Mouse (Mus musculus) embryo, embryonic 10 days (tissue): ENCODE measurements around the gene Cks1b.
A peak's percentile ranks its signal among the peaks of the same experiment; 100 is the strongest.

Source experiments
- DNase-seq: peaks from one replicate; pipeline ENCODE4 v3.0.0-alpha.2; 2015; ENCODE audit warnings: low spot score

Gene Cks1b

DNA sequence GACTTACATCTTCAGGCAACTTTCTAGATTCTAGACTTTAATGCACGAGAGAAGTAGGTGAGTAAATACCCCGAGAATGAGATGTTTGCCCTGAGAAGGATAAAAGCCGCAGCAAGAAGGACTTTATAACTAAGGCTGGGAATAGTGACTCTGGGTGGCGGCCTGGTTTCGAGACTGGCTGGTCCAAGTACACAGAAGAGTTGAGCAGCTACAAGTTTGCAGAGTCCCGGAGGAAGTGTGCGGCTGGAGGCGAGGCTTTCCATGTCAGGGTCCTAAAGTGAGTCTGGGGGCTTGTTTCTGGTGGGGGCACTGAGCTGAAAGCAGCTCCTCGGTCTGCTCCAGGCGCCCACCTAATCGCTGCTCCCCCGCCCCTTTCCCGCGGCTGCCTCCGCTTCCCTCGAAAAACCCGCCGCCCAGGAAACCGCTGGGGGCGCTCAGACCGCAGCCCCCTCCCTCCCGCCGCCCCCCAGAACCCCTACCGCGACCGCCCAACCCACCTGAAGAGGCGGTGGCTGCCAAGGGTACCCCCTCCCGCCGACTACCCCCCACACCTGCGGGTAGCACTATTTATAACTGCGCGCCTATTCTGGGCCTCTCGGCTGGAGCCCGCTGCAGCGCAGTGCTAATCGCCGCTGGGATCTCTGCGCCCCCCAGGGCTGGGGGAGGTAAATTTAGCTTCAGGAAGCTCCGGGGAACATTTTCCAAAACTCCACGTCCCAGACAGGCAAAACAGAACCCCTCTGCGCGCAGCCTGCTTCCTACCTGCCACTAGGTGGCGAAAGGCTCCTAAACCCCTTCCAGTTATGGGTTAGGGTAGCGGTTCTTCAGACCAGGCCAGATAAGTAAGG lies 22.2 kb downstream of the Cks1b start:
- DNase-seq, result peak; percentile 92

DNA sequence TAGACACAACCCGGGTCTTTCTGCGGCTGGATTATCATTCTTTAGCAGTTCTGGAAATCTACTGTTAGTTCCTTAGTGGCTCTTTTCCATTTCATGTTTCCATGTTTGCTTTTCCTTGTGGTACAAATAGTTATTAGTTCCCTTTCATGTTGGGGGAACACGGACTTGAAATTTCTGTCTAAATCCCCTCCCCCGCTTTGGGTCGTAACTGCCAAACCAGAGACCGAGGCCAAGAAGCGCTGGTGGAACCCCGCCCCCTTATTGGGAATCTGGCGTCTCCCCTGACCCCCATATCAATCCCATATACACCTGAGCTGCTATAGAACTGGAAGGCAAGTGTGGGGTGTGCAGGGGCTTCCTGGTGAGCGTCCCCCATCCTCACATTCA lies 22.8 kb downstream of the Cks1b start:
- no peak for DNase-seq

DNA sequence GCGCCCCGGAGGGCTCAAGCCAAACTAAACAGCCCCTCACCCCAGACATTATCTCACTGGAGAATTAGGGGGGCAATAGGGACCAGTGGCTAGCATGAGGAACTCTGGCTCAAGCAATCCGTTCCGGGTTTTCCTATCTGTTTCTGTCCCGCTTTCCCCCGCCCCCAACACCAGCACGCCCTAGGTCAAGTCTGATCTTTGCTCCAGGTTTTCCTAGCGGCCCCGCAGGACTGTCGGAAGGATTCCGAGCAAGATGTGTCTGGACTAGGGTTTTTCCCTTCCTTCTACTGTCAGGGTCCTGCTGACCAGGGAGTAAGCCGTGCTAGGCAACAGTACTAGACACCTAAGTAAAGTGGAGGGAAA lies 23.3 kb downstream of the Cks1b start:
- peak; percentile 89 for DNase-seq

DNA sequence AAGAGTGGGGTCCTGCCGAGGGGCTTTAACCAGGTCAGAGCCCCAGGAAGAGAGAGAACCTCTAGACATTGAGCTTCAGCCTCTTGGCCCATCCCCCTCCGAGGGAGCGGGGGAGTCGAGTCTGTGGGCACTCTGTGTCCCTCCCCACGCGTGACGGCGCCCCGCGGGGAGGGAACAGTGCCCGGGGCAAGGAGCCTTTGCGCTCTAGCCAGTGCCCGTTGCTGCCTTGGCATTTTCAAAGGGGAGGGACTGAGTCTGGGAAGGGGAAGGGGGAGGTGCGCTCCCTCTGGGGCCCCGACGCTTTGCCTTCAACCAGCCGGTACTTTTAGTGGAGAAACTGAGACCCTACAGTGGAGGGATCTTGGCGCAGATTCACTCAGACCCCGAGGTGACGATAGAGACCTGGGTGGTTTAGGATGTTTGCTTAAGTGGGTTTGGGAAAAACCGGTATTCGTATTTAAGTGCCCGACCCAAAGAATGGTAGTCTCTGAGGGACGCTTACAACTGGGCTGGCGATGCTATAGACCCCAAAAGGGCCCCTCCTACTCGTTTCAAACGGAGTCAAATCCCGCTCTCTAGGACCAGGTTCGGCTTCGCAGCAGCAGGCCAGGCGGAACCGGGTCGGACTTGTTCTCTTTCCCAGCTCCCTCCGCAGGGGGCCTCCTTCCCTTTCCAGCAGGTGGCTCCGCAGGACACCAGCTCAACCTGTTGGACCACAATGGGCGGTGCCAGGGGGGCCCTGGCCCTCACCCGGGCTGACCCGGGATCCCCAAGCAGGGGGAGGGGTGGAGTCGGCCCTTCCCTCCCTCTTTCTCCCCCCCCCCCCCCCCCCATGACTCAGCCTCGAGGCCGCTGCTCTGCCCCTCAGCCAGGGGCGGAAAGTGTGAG lies 23.9 kb downstream of the Cks1b start, which contains the start of gene Zbtb7b:
Zbtb7b (minus strand) TSS at position 771 of the 888 bp plus-strand sequence.
- DNase-seq, result peak; percentile 68

- DNase-seq, result peak; percentile 98
Measured at GRCm38 (mm10) chr3:89393605-89394004, 24.6 kb downstream of the Cks1b start.

- DNase-seq, result peak; percentile 37
Measured at GRCm38 (mm10) chr3:89392871-89393311, 25.3 kb downstream of the Cks1b start.

DNA sequence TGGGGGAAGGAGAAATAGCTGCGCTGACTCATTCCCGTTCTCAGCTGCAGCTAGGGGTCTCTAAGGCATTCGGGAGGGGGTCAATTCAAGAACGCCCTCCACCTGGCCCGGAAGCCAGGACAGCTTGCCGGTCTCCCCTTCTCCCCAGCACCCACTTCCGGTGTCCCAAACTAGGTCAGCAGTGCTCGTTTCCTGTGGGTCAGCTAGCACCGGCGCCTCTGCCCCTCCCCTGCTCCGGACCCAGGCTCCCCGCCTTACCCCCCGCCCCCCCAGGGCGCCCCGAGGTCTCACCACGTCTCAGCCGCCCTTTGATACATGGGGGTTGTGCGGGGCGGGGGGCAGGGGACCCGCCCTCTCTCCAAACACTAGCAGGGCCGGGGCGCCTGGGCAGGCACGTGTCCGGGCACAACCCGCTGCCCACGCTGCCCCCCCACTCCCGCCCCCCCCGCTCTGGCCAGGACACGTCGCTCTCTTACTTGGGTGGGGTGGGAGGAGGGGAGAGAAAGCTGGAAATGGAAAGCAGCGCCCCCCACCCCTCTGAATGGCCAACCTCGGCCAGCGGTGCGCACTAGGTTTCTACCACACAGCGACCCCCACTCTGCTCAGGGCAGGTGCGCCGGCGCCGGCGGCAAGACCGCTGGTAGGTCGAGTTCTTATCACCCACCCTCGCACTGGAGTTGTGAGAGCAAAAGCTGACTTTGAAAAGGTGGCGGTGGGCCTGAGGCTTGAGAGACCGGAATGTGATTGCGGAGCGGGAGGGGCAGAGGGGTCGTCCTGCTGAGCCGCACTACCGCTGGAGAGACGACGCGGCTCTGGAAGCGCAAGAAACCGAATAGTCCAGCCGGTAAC lies 26.3 kb downstream of the Cks1b start:
- peak; percentile 73 for DNase-seq

DNA sequence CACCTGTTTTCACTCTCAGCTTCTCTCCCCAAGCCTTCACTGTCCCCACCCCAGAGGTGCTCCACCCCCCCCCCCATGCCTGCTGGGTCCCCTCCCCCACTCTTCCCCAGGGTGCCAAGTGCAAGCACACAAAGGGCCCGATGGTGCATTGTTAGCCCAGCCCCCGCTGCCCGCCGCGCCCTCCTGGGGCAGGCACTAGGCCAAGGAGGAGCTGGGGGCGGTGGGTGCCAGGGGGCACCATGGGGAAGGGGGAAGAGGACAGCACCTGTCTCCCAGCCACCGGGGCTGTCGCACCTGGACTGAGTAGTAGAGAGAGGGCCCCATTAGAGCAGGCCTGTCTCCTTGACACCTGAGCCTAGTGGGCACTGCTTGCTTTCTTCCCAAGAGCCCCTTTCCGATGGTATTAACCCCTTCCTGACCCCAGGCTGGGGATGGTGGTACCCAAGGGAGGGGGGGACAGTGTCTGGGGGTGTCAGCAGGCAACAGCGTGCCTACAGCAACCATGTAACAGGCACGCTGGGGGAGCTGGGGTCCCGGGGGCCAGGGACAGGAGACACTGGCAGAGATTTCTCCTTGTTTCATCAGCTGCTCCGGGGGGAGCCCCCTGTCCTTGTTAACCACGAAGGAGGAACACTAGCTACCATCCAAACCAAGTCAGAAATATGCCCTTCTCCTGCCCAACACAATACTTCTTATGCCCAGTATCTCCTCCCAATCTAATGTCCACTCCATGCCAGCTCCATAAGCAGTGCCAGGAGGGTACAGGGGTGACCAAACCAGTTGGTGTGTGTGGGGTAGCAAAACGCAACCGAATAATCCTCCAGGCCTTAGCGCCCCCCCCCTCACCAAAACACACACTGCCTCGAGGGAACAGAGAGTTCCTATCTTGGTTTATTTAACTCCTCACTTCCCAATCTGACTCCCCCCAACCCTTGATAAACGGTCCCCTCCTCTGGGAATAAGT lies 27.2 kb downstream of the Cks1b start:
- DNase-seq, result no peak

DNA sequence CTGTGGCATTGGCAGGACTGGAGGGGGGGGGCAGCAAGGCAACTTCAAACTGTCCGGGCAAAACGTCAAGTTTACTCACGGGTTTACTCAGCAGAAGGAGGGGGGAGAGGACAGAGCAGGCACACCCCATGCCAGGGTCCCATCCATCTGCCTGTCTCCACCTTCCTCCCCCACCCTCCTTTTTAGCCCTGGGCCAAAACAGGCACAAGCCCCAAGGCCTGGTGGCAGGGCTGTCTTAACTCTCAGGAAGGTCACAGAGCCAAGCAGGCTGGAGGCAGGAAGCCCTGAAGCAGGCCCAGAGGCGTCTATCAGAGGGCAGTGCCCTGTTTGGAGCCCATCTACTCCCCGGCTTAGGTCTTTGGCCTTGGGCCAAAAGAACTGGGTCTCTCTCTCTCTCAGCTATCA lies 28.1 kb downstream of the Cks1b start:
- no peak for DNase-seq

DNA sequence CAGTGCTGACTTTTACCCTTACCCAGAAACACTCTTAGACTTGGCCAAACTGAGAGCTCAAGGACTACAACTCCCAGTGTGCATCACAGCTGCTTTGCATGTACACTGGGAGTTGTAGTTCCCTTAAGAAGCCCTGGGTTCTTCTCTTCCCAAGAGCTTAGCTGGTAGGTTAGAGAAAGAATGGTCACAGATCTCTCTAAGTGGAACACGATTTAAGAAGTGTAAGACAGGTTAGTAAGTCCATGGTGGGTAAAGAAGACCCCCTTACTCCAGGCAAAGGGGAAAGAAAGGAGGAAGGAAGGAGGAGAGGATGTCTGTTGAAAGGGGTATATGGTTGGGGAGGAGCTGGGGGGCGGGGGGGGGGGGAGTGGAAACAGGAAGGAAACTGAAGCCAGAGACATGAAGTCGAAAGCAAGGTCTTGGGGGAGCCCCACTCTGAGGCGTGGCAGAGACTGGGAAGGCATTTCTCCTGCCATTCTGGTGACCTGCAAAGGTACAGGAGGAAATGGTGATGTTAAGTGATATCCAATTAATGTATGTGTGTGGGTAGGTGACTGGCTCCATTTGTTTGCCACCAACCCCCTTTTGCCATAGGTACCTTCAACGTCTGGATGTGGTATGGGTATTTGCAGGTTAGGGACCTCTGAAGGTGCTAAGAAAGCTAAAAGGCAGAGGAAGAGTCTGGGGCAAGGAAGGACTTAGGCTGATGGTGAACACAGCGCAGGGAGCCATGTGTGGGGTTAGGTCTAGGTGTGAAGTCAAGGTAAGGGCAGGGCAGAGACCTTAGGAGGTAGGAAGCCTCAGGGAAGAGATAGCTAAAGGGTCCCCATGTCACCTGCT lies 29.1 kb downstream of the Cks1b start:
- peak; percentile 73 for DNase-seq

GRCm38 (mm10) chr3:89388134-89388881 lies 29.9 kb downstream of the Cks1b start:
- no peak for DNase-seq

DNA sequence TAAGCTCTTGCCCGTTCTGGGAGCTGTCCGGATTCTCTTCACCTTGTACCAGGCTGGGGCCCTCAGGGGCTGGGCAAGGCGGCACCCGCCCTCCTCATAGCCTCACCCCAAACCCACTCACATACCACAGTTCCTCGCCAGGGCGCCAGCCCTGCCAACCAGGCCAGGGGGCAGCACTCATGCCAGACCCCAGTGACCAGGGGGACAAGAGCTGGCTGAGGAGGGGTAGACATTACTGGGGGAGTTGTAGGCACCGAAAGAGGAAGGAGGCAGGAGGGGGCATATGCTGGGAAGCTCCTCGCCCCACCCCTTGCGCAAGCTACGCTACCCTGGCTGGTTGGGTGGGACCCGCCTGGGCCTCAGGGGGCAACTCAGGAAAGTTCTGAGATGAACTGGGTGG lies 30.6 kb downstream of the Cks1b start:
- no peak for DNase-seq

DNA sequence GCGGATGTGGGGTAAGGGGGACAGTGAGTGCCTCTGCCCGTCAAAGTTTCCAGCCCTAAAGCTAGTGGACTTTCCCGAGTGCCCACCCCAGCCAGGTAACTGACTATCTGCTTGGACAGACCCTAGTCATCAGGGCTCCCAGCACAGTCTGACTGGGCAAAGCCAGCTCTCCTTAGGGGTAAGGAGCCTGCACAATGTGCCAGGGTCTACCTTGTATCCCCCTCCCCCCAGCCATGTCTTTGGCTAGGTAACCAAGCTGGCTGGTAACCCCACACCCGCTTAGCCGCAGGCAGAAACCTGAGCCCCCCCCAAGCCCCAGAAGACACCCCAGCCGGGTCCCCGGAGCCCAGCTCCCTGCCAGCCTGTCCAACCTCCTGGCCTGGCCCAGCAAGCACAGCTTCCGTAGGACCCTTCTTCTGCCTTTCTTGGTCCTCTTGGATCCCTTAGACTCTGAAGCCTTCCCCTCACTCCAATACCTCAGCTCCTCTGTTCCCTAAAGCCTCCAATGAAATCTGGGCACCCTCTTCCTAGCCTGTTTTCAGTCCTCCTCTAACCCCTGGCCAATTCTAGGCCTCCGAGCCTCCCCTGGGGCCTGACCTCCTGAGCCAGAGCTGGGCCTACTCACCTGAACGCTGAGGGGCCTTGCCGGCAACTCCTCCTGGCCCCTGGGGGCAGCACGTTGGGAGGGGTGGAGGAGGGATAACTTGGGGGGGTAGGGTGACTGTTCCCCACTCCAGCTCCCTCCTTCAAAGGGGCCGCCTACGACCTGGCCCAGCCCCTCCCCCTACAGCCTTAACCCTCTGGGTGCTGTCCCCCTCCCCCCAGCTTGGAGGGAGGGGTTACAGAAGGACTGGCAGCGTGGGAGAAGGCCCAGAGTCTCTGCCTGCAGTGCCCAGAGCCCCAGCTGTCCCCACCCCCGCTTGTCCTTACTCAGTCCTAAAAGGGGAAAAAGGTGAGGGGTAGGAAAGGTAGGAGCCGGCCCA lies 31.5 kb downstream of the Cks1b start:
- no peak for DNase-seq

- DNase-seq, result no peak
Measured at GRCm38 (mm10) chr3:89385451-89385850, 32.7 kb downstream of the Cks1b start.

DNA sequence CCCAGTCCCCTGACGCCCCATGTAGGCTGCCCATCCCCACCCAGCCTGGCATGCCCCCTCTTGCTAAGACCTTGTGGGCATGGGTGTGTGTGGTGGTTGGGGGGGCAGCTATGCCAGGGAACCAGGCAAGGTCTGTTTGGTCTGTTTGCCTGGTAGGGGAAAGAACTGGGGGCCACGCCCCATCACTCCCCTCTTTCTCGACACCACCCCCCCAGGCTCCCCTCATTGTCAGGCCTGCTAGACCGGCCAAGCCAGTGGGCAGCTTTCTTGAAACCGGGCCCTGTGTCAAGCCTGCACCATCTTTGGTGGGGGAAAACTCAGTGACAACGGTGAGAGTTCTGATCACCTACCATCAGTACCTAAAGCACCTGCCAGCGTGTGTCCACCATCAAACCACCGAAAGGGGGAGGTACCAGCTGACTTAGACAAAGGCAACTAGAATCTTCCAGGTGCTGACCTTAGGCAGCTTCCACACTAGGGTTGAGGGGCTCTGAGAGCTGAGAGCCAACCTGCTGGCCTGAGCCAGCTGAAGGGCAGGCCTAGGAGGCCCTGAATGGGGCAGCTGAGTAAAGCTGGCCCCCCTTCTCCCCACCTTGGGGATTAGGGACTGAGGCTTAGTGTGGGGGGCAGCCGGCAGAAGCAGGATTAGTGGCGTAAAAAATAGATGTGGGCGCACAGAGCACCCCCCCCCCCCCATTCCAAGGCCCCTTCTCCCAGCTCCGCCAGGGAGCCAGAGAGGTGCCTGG lies 33.7 kb downstream of the Cks1b start:
- no peak for DNase-seq

- no peak for DNase-seq
Measured at GRCm38 (mm10) chr3:89383651-89384255, 34.4 kb downstream of the Cks1b start.

- DNase-seq, result no peak
Measured at GRCm38 (mm10) chr3:89382950-89383349, 35.2 kb downstream of the Cks1b start.
